Mouse (Mus musculus): ENCODE measurements around the gene Rab11b.

DNA sequence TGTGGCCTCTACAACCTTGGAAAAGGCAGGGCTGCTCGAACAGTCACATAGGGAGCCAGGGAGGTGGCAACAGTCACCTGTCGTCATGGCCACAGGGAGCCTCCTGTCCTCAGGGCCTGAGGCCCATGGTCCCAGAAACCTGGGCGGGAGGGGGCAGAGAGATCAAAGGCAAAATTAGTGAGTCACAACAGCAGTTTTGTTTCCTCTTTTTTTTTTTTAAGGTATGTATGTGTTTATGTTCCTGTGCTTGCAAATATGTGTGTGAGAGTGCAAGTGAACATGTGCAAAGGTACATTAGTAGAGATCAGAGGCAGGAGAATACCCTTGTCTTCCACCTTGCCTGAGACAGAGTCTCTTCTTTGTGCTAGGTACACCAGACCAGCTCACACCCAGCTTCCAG lies 50.5 kb downstream of the Rab11b start:
- no peak for TF ChIP-seq POLR2A (IDR thresholded peaks at IDR 0.05; ENCODE audit: insufficient read depth, low read length)
- TF ChIP-seq CTCF (IDR thresholded peaks at IDR 0.05; ENCODE audit: low read depth, low read length) = no peak
- TF ChIP-seq EP300 (IDR thresholded peaks at IDR 0.05; ENCODE audit: insufficient read depth, low read depth, low read length) = no peak
